Mouse (Mus musculus): Measurements from ENCODE around the gene Dnah1.
A peak's percentile ranks its signal among the peaks of the same experiment; 100 is the strongest.

GRCm38 (mm10) chr14:31365350-31365749 is 41.7 kb upstream of the Dnah1 start:
- TF ChIP-seq CTCF (conservative IDR thresholded peaks at IDR 0.05; ENCODE audit: low read length) = peak; percentile 55
- no peak for TF ChIP-seq NANOG (IDR thresholded peaks at IDR 0.05; ENCODE audit: borderline replicate concordance, low read length)

Data from E14TG2a.4 (cell line).